Mouse (Mus musculus) forebrain, embryonic 16.5 days (tissue): Measurements from ENCODE around the gene S100a7a. TPM values are rescaled to one million over a fixed set of nuclear protein-coding genes. Genes with fewer than 3 reads are reported as not detected.

Source experiments
- ATAC-seq: fragments of 200-750 bp; cut with Nextera tagmentation; 2 replicates; pipeline ENCODE4 v1.8.0; 2017; ENCODE audit warnings: mild to moderate bottlenecking, moderate library complexity
- H3K27ac ChIP-seq: fragments of 300-500 bp; sonication (generic); 2 replicates; pipeline ENCODE4 v1.5.1; 2014; ENCODE audit warnings: low read length, control low read depth
- H3K27me3 ChIP-seq: fragments of 300-500 bp; sonication (generic); replicated peaks from 2 replicates; pipeline ENCODE4 v1.6.1; 2014; ENCODE audit warnings: low read length; ENCODE audit not compliant: control insufficient read depth, insufficient read depth
- H3K36me3 ChIP-seq: fragments of 300-500 bp; sonication (generic); 2 replicates; pipeline ENCODE4 v1.6.1; 2014; ENCODE audit not compliant: control insufficient read depth, insufficient read depth
- H3K4me1 ChIP-seq: fragments of 300-500 bp; sonication (generic); replicated peaks from 2 replicates; pipeline ENCODE4 v1.6.1; 2014; ENCODE audit warnings: low read length; ENCODE audit not compliant: control insufficient read depth, insufficient read depth
- H3K4me2 ChIP-seq: fragments of 300-500 bp; sonication (generic); 2 replicates; pipeline ENCODE4 v1.6.1; 2014; ENCODE audit warnings: mild to moderate bottlenecking, low read length, control low read depth
- H3K4me3 ChIP-seq: fragments of 300-500 bp; sonication (generic); replicated peaks from 2 replicates; pipeline ENCODE4 v1.5.1; 2014; ENCODE audit warnings: mild to moderate bottlenecking, low read length, control low read depth
- H3K9ac ChIP-seq: fragments of 300-500 bp; sonication (generic); replicated peaks from 2 replicates; pipeline ENCODE4 v1.6.1; 2014; ENCODE audit warnings: low read depth, low read length, control low read depth
- H3K9me3 ChIP-seq: fragments of 300-500 bp; sonication (generic); 2 replicates; pipeline ENCODE4 v1.6.1; 2016; ENCODE audit warnings: low read length; ENCODE audit not compliant: control insufficient read depth
- WGBS: fragments of 180-500 bp; shearing (Covaris S2); extraction: QIAGEN DNeasy Blood & Tissue Kit; methylation state at CpG from one replicate; pipeline ENCODE4 v1.1.7; 2014; 5-methylcytosine and 5-hydroxymethylcytosine counted together
- polyA plus RNA-seq: library from polyadenylated mRNA; unstranded; fragments of >200 nt; fragmentation: Nextera tagmentation; extraction: Ambion mirVana; gene quantifications from 2 replicates; pipeline ENCODE4 v1.2.1, GENCODE M21; 2015

The S100a7a gene
- polyA plus RNA-seq, 1 experiment from 2014 or later, result not detected

- WGBS, result 67% methylated on average over 3 of the region's 3 CpGs
- Histone ChIP-seq H3K9me3 (no peaks in the 10 kb centered on the region), H3K4me2 (no peak overlapping the region), H3K36me3 (no peaks in the 10 kb centered on the region), H3K4me1 (no peaks in the 10 kb centered on the region), H3K27me3 (no peaks in the 10 kb centered on the region), H3K27ac (no peak overlapping the region), H3K9ac (no peak overlapping the region), H3K4me3 (no peak overlapping the region)
- no peak for ATAC-seq
Measured at GRCm38 (mm10) chr3:90678656-90679055, 24.8 kb downstream of the S100a7a start.

- no peak overlapping the region for H3K4me3 ChIP-seq
- H3K9ac ChIP-seq, result no peak overlapping the region
- no peak for ATAC-seq
- H3K4me2 ChIP-seq, result no peak overlapping the region
- H3K27ac ChIP-seq, result no peak overlapping the region
- no peaks in the 10 kb centered on the region for H3K9me3 ChIP-seq
- no peaks in the 10 kb centered on the region for H3K27me3 ChIP-seq
- WGBS, result 85% methylated on average over 3 of the region's 3 CpGs
- no peaks in the 10 kb centered on the region for H3K36me3 ChIP-seq
- H3K4me1 ChIP-seq, result no peaks in the 10 kb centered on the region
Measured at GRCm38 (mm10) chr3:90683929-90684328, 30.1 kb downstream of the S100a7a start.

GRCm38 (mm10) chr3:90686835-90687234 lies 33.0 kb downstream of the S100a7a start:
- H3K27ac ChIP-seq, result no peak overlapping the region

DNA sequence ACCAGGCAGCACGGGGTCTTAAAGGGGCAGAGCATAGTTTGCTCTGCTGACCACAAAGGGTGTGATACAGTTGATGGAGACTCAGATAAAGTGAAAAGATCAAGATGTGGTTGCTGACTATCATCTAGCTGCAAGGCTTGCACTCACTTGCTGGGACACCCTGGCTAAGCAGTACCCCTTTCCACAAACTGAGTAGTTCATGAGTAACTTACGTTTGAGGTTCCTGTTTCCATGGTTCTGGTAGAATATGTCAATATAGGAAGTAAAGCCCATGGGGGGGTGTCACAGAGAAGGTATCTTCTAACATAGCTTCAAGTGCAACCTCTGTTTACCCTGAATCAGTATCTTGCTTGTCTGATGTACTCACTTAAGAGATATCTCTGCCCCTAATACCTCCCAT lies 39.7 kb downstream of the S100a7a start:
- Histone ChIP-seq H3K4me3 (no peak overlapping the region), H3K9me3 (no peaks in the 10 kb centered on the region), H3K9ac (no peak overlapping the region), H3K27me3 (no peaks in the 10 kb centered on the region), H3K4me2 (no peak overlapping the region), H3K36me3 (no peaks in the 10 kb centered on the region), H3K27ac (no peak overlapping the region), H3K4me1 (no peaks in the 10 kb centered on the region)
- WGBS, result 79% methylated on average over 2 of the region's 2 CpGs
- ATAC-seq, result no peak

More at GRCm38 (mm10) chr3:90686835-90687234, 33.0 kb downstream of the S100a7a start:
- Histone ChIP-seq H3K9me3 (no peaks in the 10 kb centered on the region), H3K9ac (no peak overlapping the region), H3K4me1 (no peaks in the 10 kb centered on the region), H3K27me3 (no peaks in the 10 kb centered on the region), H3K4me3 (no peak overlapping the region), H3K36me3 (no peaks in the 10 kb centered on the region), H3K4me2 (no peak overlapping the region)
- 88% methylated on average over 2 of the region's 2 CpGs for WGBS
- ATAC-seq, result no peak

- Histone ChIP-seq H3K9ac (no peak within 1 kb of the TSS), H3K27ac (no peak within 1 kb of the TSS), H3K9me3 (no peaks in the 10 kb centered on the region), H3K36me3 (no peaks in the 10 kb centered on the region), H3K4me2 (no peak within 1 kb of the TSS), H3K4me1 (no peaks in the 10 kb centered on the region), H3K4me3 (no peak within 1 kb of the TSS), H3K27me3 (no peaks in the 10 kb centered on the region)
- no peak for ATAC-seq
- WGBS, result 67% methylated on average over 3 of the region's 3 CpGs
Measured at GRCm38 (mm10) chr3:90695613-90696012, 41.8 kb downstream of the S100a7a start, which contains the start of gene S100a9. Gene S100a9 (minus strand): TSS chr3:90695721.

- Histone ChIP-seq H3K9ac (no peak overlapping the region), H3K27me3 (no peaks in the 10 kb centered on the region), H3K36me3 (no peaks in the 10 kb centered on the region), H3K4me3 (no peak overlapping the region), H3K9me3 (no peaks in the 10 kb centered on the region), H3K27ac (no peak overlapping the region), H3K4me2 (no peak overlapping the region), H3K4me1 (no peaks in the 10 kb centered on the region)
- ATAC-seq, result no peak
- 90% methylated on average over 2 of the region's 2 CpGs for WGBS
Measured at GRCm38 (mm10) chr3:90702244-90702643, 48.4 kb downstream of the S100a7a start.

Other genes with a start within 250 kb of the S100a7a start
- gene Ints3, start 220.4 kb upstream of the S100a7a start, polyA plus RNA-seq, result 32.2 and 32.3 TPM in 2 replicates
- gene Npr1, start 188.2 kb upstream of the S100a7a start, polyA plus RNA-seq, result 2.1 and 2.6 TPM in 2 replicates
- 331 and 336 TPM in 2 replicates for gene Ilf2, start 177.9 kb upstream of the S100a7a start, polyA plus RNA-seq
- gene Snapin, start 163.0 kb upstream of the S100a7a start, polyA plus RNA-seq, result 76.8 and 83.3 TPM in 2 replicates
- 202 and 220 TPM in 2 replicates for gene Chtop, start 144.5 kb upstream of the S100a7a start, polyA plus RNA-seq
- gene S100a1, start 139.6 kb upstream of the S100a7a start, polyA plus RNA-seq, result 11.2 and 14.3 TPM in 2 replicates
- 8.0 and 9.7 TPM in 2 replicates for gene S100a13, start 139.6 kb upstream of the S100a7a start, polyA plus RNA-seq
- gene S100a14, start 127.2 kb upstream of the S100a7a start, polyA plus RNA-seq, result 0.31 TPM in 1 of 2 replicates, not detected in the other
- gene S100a16, start 116.8 kb upstream of the S100a7a start, polyA plus RNA-seq, result 36.2 and 44.2 TPM in 2 replicates
- gene S100a3, start 93.4 kb upstream of the S100a7a start, polyA plus RNA-seq, result 0.07 TPM in 1 of 2 replicates, not detected in the other
- not detected in 2 replicates for gene S100a2, start 63.8 kb upstream of the S100a7a start, polyA plus RNA-seq
- not detected in 2 replicates for gene Gm42674, start 52.1 kb upstream of the S100a7a start, polyA plus RNA-seq
- 0.65 and 1.3 TPM in 2 replicates for gene S100a4, start 50.2 kb upstream of the S100a7a start, polyA plus RNA-seq
- gene S100a5, start 45.5 kb upstream of the S100a7a start, polyA plus RNA-seq, result not detected in 2 replicates
- gene S100a6, start 41.1 kb upstream of the S100a7a start, polyA plus RNA-seq, result 9.5 and 13.3 TPM in 2 replicates
- 1.8 and 5.4 TPM in 2 replicates for gene S100a8, start 15.0 kb downstream of the S100a7a start, polyA plus RNA-seq
- 0.77 and 3.4 TPM in 2 replicates for gene S100a9, start 41.7 kb downstream of the S100a7a start, polyA plus RNA-seq
- gene Pglyrp4, start 72.9 kb downstream of the S100a7a start, polyA plus RNA-seq, result not detected in 2 replicates
- not detected in 2 replicates for gene Gm5849, start 123.9 kb downstream of the S100a7a start, polyA plus RNA-seq